Mouse (Mus musculus) cortical plate, adult 2 months (tissue): ENCODE results near the gene Amotl2.

Experiments
- CTCF ChIP-seq: fragments of 200-500 bp; IDR thresholded peaks from 2 replicates; pipeline ENCODE4 v1.5.1; 2011; ENCODE audit warnings: mild to moderate bottlenecking, control low read depth, low read length; ENCODE audit not compliant: insufficient read depth; ENCODE audit errors: extremely low read depth
- POLR2A ChIP-seq: fragments of 200-500 bp; IDR thresholded peaks from 2 replicates; pipeline ENCODE4 v1.6.1; 2011; ENCODE audit warnings: mild to moderate bottlenecking, low read length, control low read depth; ENCODE audit not compliant: insufficient read depth; ENCODE audit errors: extremely low read depth

DNA sequence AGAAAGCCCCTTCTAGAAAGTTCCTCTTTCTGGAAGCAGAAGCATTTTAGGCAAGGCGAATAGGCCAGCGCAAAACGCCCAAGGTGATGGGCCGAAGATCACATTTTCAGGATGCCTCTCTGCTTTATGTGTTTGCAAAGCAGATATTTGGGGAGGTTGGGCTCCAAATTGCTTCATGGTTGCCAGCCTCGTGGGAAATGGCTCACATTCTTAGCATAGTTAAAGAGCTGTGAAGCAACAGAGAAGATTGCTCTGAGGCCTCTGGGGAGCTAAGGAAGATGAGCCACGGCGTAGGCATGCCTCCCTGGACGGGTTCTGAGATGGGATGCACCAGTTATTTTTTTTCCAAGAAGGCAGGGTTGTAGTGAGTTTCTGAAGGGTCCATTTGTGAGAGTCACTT lies 47.0 kb downstream of the Amotl2 start:
- TF ChIP-seq CTCF (no peak), POLR2A (no peak)
